Mouse (Mus musculus) embryonic facial prominence, embryonic 13.5 days (tissue): Measurements from ENCODE around the gene Cacna1d. TPM values are rescaled to one million over a fixed set of nuclear protein-coding genes. Genes with fewer than 3 reads are reported as not detected.

Source experiments
- ATAC-seq: fragments of 200-750 bp; cut with Nextera tagmentation; 2 replicates; pipeline ENCODE4 v1.8.0; 2017; ENCODE audit warnings: low read depth; ENCODE audit not compliant: insufficient number of reproducible peaks, insufficient read depth, low FRiP score, low TSS enrichment
- H3K27ac ChIP-seq: fragments of 300-500 bp; sonication (generic); 2 replicates; pipeline ENCODE4 v1.5.1; 2015; ENCODE audit warnings: moderate library complexity, mild to moderate bottlenecking, inconsistent platforms
- H3K27me3 ChIP-seq: fragments of 300-500 bp; sonication (generic); 2 replicates; pipeline ENCODE4 v1.6.1; 2015; ENCODE audit warnings: mild to moderate bottlenecking, inconsistent platforms
- H3K36me3 ChIP-seq: fragments of 300-500 bp; sonication (generic); 2 replicates; pipeline ENCODE4 v1.6.1; 2015; ENCODE audit warnings: mild to moderate bottlenecking, inconsistent platforms
- H3K4me1 ChIP-seq: fragments of 300-500 bp; sonication (generic); 2 replicates; pipeline ENCODE4 v1.6.1; 2015; ENCODE audit warnings: inconsistent platforms
- H3K4me2 ChIP-seq: fragments of 300-500 bp; sonication (generic); 2 replicates; pipeline ENCODE4 v1.6.1; 2015; ENCODE audit warnings: moderate library complexity, mild to moderate bottlenecking, inconsistent platforms
- H3K4me3 ChIP-seq: fragments of 300-500 bp; sonication (generic); 2 replicates; pipeline ENCODE4 v1.5.1; 2015; ENCODE audit warnings: mild to moderate bottlenecking, inconsistent platforms
- H3K9ac ChIP-seq: fragments of 300-500 bp; sonication (generic); 2 replicates; pipeline ENCODE4 v1.6.1; 2015; ENCODE audit warnings: mild to moderate bottlenecking, inconsistent platforms
- H3K9me3 ChIP-seq: fragments of 300-500 bp; sonication (generic); 2 replicates; pipeline ENCODE4 v1.6.1; 2016; ENCODE audit warnings: inconsistent platforms
- WGBS: fragments of 180-500 bp; shearing (Covaris S2); methylation state at CpG from one replicate; pipeline ENCODE4 v1.1.7; 2015; ENCODE audit warnings: mixed read lengths; 5-methylcytosine and 5-hydroxymethylcytosine counted together
- polyA plus RNA-seq: library from polyadenylated mRNA; unstranded; fragments of >200 nt; fragmentation: Nextera tagmentation; extraction: Ambion mirVana; gene quantifications from 2 replicates; pipeline ENCODE4 v1.2.1, GENCODE M21; 2015

Cacna1d gene
- polyA plus RNA-seq, 1 experiment from 2014 or later: 6.6 TPM

DNA sequence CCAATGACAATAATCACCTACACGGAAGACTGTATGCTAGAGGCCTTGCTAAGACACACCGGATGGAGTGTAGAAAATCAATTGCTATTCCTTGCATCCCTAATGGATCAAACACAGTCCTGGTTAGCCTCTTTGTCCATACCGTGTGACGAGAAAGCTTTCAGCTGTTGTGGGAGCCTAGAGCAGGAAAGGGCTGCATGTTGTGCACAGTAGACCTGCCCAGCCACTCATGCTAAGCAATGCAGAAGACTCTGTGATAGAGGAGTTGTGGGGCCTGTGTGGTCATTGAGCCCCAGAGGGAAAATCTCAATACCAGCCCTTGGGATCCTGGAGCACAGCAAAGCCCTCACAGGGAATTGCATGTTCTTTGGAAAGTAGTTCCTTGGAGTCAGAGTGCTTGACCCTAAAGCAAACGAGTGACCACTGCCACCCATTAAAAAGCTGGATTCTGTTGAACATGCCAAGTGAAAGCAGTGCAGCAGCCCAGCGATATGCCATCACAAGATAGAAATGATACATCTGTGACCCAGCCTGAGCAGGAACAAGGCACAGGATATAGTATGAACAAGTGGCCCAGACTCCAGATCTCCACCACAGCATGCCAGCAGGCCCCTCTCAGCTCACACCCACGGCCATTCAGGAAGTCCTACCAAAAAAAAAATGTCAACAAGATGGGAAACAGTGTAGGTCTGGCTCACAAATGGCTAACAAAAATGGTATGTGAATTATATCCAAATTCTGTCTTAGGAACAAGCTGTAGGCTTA, 68.7 kb downstream of the Cacna1d start:
- H3K27me3 ChIP-seq: no peaks in the 10 kb centered on the region
- H3K9ac ChIP-seq: no peak overlapping the region
- WGBS: 81% methylated on average over 7 of the region's 7 CpGs
- H3K4me1 ChIP-seq: peaks cover 11% of the 10 kb centered on the region
- no peak overlapping the region for H3K4me2 ChIP-seq
- H3K36me3 ChIP-seq: no peaks in the 10 kb centered on the region
- H3K27ac ChIP-seq: no peak overlapping the region
- H3K4me3 ChIP-seq: no peak overlapping the region
- no peaks in the 10 kb centered on the region for H3K9me3 ChIP-seq
- ATAC-seq: no peak

DNA sequence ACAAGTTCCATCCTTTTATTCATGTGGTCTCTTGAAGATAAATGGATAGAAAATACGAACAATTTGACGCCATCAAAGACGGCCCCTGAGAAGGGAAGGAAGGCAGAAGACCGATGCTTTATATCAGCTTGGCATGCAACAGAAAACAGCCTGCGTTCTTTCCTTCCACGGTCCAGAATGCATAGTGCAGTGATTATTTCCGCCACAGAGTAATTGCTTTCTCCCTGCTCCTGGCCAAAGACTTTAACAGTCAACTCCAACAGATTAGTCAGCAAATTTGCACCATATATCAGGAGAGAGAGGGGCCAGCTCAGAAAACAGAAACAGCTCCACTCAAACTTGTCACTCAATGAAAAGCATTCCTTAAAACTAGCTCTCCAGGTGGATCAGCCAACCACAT, 71.8 kb downstream of the Cacna1d start:
- 54% methylated on average over 7 of the region's 7 CpGs for WGBS
- H3K9me3 ChIP-seq: no peaks in the 10 kb centered on the region
- peaks cover 11% of the 10 kb centered on the region for H3K4me1 ChIP-seq
- H3K4me2 ChIP-seq: 0 out of 2 replicates have a peak overlapping the region, but pooled peaks have one; percentile 10
- H3K9ac ChIP-seq: no peak overlapping the region
- H3K27ac ChIP-seq: no peak overlapping the region
- no peaks in the 10 kb centered on the region for H3K36me3 ChIP-seq
- H3K27me3 ChIP-seq: no peaks in the 10 kb centered on the region
- H3K4me3 ChIP-seq: no peak overlapping the region
- ATAC-seq: no peak

DNA sequence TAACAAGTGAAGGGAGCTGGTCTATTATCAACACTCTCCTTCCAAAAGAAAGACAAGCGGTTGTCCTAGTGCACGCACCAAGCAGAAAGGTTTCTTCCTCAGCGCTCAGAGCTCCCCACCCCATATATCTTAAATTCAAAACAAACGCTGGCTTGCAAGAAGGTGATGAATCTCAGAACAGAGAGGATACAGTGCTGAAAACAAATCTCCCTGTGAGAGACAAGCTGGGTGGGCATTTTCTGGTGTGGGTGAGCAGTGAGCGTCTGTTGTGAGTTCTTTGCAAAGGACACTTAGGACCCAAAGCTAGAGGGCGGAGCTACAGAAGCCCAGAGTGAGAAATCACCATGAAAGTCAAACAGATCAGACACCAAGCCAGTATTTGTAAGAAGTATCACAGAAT, 72.2 kb downstream of the Cacna1d start:
- Histone ChIP-seq H3K4me1 (peaks cover 11% of the 10 kb centered on the region), H3K4me2 (0 out of 2 replicates have a peak overlapping the region, but pooled peaks have one; percentile 10), H3K27ac (no peak overlapping the region), H3K4me3 (no peak overlapping the region), H3K9me3 (no peaks in the 10 kb centered on the region), H3K27me3 (no peaks in the 10 kb centered on the region), H3K9ac (no peak overlapping the region), H3K36me3 (no peaks in the 10 kb centered on the region)
- ATAC-seq: no peak
- 63% methylated on average over 6 of the region's 6 CpGs for WGBS

DNA sequence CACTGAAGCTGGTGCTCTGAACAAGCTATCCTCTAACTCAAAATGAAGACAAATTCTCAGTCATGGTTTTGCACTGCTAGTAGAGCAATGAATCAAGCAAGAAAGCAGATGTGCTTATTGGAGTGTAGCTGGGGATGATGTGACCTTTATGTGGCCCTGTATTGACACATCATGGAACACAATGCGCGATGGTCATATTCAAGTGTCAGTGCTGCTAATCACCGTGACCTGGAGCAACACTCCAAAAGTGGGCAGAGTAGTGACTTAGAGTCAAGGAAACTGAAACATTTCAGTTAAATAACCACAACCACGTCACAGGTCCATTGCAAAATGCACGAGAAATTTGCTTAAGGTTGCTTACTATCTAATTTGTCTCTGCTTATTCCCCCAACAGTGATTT, 75.4 kb downstream of the Cacna1d start:
- Histone ChIP-seq H3K9me3 (no peaks in the 10 kb centered on the region), H3K27ac (no peak overlapping the region), H3K36me3 (no peaks in the 10 kb centered on the region), H3K27me3 (no peaks in the 10 kb centered on the region), H3K4me3 (no peak overlapping the region), H3K4me2 (no peak overlapping the region), H3K4me1 (peaks cover 11% of the 10 kb centered on the region), H3K9ac (no peak overlapping the region)
- WGBS: 93% methylated on average over 5 of the region's 5 CpGs
- ATAC-seq: no peak

DNA sequence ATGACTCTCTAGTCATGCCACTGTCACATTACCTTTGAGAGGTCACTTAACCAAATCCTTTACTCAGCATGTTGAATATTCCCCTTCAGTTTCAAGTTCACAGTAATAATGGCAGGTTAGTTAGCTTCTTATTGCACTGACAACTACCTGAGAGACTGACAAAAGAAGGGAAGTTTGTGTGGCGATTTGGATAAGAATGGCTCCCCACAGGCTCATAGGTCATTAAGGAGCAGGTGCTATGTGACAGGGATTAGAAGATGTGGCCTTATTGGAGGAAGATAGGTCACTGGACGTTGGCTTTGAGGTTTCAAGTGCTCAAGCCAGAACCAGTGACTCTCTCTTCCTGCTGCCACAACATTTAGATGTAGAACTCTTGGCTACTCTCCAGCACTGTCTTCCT, 77.1 kb downstream of the Cacna1d start:
- 60% methylated on average over 2 of the region's 2 CpGs for WGBS
- no peak overlapping the region for H3K27ac ChIP-seq
- H3K4me3 ChIP-seq: no peak overlapping the region
- no peaks in the 10 kb centered on the region for H3K36me3 ChIP-seq
- H3K27me3 ChIP-seq: no peaks in the 10 kb centered on the region
- no peak overlapping the region for H3K9ac ChIP-seq
- peaks cover 3% of the 10 kb centered on the region for H3K4me1 ChIP-seq
- no peak for ATAC-seq
- H3K4me2 ChIP-seq: no peak overlapping the region
- no peaks in the 10 kb centered on the region for H3K9me3 ChIP-seq

DNA sequence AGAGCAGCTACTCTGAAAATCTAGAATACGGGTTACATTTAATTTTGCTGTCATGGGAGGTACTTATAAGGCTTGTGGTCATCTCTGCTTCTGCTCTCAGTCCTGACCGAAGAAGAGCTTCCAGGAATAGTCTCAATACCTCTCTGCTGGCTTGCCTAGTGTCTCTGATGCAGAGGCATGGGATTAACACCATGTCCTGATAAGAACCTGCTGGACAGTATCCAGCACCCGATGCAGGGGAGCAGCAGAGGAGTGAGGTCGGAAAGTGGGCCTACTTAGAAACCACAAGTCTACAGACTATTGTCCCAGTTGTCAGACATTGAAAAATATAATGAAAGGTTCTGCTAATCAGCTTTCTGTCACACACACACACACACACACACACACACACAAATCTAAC, 81.9 kb downstream of the Cacna1d start:
- WGBS: 83% methylated on average over 4 of the region's 4 CpGs
- no peaks in the 10 kb centered on the region for H3K27me3 ChIP-seq
- no peak overlapping the region for H3K4me2 ChIP-seq
- no peak for ATAC-seq
- H3K9ac ChIP-seq: no peak overlapping the region
- H3K36me3 ChIP-seq: no peaks in the 10 kb centered on the region
- no peaks in the 10 kb centered on the region for H3K9me3 ChIP-seq
- H3K4me3 ChIP-seq: no peak overlapping the region
- H3K27ac ChIP-seq: no peak overlapping the region
- H3K4me1 ChIP-seq: no peaks in the 10 kb centered on the region

DNA sequence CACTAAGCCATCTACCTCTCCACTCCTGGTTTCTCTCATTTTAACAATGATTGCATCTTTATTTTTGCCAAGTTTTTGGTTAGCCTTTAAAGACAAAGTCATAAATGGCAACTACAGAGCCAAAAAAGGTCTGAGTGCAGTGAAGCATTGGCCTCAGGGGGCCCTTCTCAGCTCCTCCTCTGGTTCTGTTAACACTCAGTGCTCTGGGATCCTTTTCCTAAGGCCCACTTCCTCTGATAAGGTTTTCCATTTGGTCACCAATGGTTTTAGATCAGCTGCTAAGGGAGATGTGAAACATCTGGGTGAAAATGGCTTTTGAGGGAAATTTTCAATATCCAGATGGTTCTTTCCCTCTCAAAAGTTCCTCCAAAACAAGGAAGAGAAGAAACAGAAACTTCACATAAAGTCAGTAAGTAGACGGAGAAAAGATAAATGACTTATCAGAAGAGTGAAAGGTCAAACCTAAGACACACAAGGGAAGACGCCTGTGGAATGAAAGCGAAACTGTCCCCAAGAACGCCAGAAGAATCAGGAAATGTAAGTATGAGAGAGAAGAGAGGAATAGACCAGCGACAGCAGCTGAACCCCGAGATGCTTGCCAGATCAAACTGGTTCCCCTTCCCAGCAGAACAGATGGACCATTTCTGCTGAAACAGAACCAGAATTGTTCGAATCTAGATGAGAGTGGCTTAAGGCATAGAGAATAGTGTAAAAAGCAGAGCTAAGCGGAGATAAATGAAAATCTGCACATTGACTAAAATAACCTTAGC, 85.6 kb downstream of the Cacna1d start:
- no peak overlapping the region for H3K4me2 ChIP-seq
- H3K36me3 ChIP-seq: no peaks in the 10 kb centered on the region
- no peak overlapping the region for H3K27ac ChIP-seq
- no peak overlapping the region for H3K9ac ChIP-seq
- WGBS: 79% methylated on average over 8 of the region's 8 CpGs
- H3K4me1 ChIP-seq: no peaks in the 10 kb centered on the region
- H3K9me3 ChIP-seq: no peaks in the 10 kb centered on the region
- H3K4me3 ChIP-seq: no peak overlapping the region
- ATAC-seq: no peak
- no peaks in the 10 kb centered on the region for H3K27me3 ChIP-seq

DNA sequence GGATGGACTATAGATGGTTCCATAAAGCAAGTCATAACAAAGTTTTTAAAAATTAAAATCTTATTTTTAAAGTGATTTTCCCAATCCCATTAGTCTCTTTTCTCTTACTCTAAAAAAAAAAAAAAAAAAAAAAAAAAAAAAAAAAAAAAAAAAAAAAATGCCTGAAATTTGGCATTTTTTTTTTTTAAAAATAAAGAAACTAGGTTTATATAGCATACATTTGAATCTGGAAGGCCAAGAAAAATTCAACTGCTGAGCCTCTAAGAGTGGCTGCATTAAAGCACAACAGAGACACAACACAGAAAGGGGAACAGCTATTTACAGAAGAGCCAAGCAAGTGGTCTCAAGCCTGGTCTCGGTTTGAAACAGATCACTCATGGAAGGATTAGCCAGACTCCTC, 112.9 kb downstream of the Cacna1d start:
- Histone ChIP-seq H3K4me3 (no peak overlapping the region), H3K36me3 (no peaks in the 10 kb centered on the region), H3K4me1 (no peaks in the 10 kb centered on the region), H3K9ac (no peak overlapping the region), H3K9me3 (no peaks in the 10 kb centered on the region; the same call in 1 of the 2 replicates), H3K27ac (no peak overlapping the region), H3K4me2 (no peak overlapping the region), H3K27me3 (no peaks in the 10 kb centered on the region)
- no peak for ATAC-seq
- WGBS: 52% methylated on average over 1 of the region's 1 CpGs

DNA sequence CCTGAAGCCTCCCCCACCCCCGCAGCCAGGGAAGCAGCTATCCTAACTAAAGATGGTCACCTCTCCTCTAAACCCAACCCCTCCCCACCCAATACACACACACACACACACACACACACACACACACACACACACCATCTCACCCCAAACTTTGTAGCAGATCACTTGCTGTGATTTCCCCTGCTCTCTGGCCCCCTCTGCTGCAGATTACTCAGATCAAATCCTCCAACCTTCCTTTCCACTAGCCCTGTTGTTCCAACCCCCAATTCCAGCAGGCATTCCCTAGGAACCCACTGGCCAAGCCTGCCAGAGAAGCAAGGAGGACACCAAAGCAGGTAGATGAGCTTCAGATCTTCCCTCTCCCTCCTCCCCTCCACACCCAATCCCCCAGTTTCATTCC, 118.4 kb downstream of the Cacna1d start:
- Histone ChIP-seq H3K27ac (no peak overlapping the region), H3K4me3 (no peak overlapping the region), H3K9ac (no peak overlapping the region), H3K4me2 (no peak overlapping the region), H3K27me3 (no peaks in the 10 kb centered on the region), H3K4me1 (no peaks in the 10 kb centered on the region), H3K9me3 (no peaks in the 10 kb centered on the region; the same call in 1 of the 2 replicates), H3K36me3 (no peaks in the 10 kb centered on the region)
- 29% methylated on average over 1 of the region's 1 CpGs for WGBS
- ATAC-seq: no peak

DNA sequence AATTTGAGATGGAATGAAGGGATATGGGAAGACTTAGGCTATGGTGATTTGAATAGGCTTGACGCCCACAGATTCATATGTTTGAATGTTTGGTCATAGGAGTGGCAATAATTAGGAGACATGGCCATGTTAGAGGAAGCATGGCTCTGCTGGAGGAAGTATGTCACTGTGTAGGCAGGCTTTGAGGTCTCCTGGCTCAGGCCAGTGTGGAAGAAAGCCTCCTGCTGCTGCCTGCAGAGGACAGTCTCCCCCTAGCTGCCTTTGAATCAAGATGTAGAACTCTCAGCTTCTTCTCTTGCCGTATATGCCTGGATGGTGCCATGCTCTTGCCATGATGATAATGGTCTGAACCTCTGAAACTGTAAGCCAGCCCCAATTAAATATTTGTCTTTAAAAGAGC, 120.2 kb downstream of the Cacna1d start:
- no peak for ATAC-seq
- Histone ChIP-seq H3K4me2 (no peak overlapping the region), H3K4me1 (peaks cover under 1% of the 10 kb centered on the region; the same call in 1 of the 2 replicates), H3K36me3 (no peaks in the 10 kb centered on the region), H3K9me3 (no peaks in the 10 kb centered on the region; the same call in 1 of the 2 replicates), H3K4me3 (no peak overlapping the region), H3K9ac (no peak overlapping the region), H3K27me3 (no peaks in the 10 kb centered on the region), H3K27ac (no peak overlapping the region)
- WGBS: 80% methylated on average over 2 of the region's 2 CpGs

DNA sequence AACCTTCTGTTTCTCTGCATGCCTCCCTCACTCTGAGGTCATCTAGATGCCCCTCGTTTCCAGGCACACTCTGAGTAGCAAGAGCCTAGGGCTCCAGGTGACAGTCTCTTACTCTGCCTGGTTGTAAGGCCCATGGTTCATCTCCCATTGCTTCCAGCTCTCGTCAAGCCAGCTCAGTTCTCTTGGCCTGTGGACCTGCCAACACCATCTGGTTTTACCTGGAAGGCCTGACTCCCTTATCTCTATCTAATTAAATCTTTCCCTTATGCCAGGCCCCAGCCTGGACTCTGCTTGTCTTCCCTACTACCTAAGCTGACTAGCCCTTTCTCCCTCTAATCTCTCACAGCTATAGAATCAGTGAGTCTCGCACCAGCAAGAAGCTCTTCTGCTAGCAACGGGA, 124.2 kb downstream of the Cacna1d start:
- Histone ChIP-seq H3K36me3 (no peaks in the 10 kb centered on the region), H3K4me3 (no peak overlapping the region), H3K27me3 (no peaks in the 10 kb centered on the region), H3K27ac (no peak overlapping the region), H3K9me3 (no peaks in the 10 kb centered on the region), H3K9ac (no peak overlapping the region), H3K4me1 (peaks cover 6% of the 10 kb centered on the region), H3K4me2 (no peak overlapping the region)
- no peak for ATAC-seq
- WGBS: 71% methylated on average over 4 of the region's 4 CpGs

DNA sequence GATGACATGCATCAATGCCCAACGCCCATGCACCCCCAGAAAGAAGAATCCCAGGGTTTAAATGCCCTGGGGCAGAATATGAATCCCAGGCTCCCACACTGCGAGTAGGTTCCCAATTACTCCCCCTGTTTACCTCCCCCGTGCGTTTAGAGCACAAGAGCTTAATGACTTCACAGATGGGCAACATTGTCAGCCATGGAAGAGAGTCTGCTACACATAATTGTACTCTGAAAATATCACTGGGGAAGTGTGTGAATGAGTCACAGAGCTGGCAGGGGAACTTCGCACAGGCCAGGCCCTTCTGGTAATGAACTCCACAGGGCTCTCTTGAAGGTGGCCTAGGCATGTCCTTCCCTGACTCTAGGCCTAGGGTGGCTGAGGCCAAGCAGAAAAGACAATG, 125.4 kb downstream of the Cacna1d start:
- Histone ChIP-seq H3K9ac (no peak overlapping the region), H3K27ac (no peak overlapping the region; the same call in 1 of the 2 replicates)

More for the DNA sequence above, 125.4 kb downstream of the Cacna1d start:
- H3K4me3 ChIP-seq: no peak overlapping the region
- no peaks in the 10 kb centered on the region for H3K27me3 ChIP-seq
- WGBS: 52% methylated on average over 5 of the region's 5 CpGs
- H3K36me3 ChIP-seq: no peaks in the 10 kb centered on the region
- H3K9me3 ChIP-seq: no peaks in the 10 kb centered on the region
- no peak overlapping the region for H3K4me2 ChIP-seq
- peaks cover 9% of the 10 kb centered on the region for H3K4me1 ChIP-seq
- ATAC-seq: no peak
